Mouse (Mus musculus) heart, embryonic 15.5 days (tissue): ENCODE measurements around the gene Ttc33. TPM values are rescaled to one million over a fixed set of nuclear protein-coding genes. Genes with fewer than 3 reads are reported as not detected.

Experiments used
- ATAC-seq: fragments of 200-750 bp; cut with Nextera tagmentation; replicated peaks from 2 replicates; pipeline ENCODE4 v1.8.0; 2017; ENCODE audit warnings: low read depth, moderate TSS enrichment; ENCODE audit not compliant: insufficient number of reproducible peaks, insufficient read depth, low FRiP score
- H3K27ac ChIP-seq: fragments of 300-500 bp; sonication (generic); 2 replicates; pipeline ENCODE4 v1.5.1; 2015; ENCODE audit warnings: mild to moderate bottlenecking, inconsistent platforms
- H3K27me3 ChIP-seq: fragments of 300-500 bp; sonication (generic); 2 replicates; pipeline ENCODE4 v1.6.1; 2015; ENCODE audit warnings: inconsistent platforms
- H3K36me3 ChIP-seq: fragments of 300-500 bp; sonication (generic); 2 replicates; pipeline ENCODE4 v1.6.1; 2015; ENCODE audit warnings: mild to moderate bottlenecking, inconsistent platforms
- H3K4me1 ChIP-seq: fragments of 300-500 bp; sonication (generic); replicated peaks from 2 replicates; pipeline ENCODE4 v1.6.1; 2015; ENCODE audit warnings: inconsistent platforms
- H3K4me2 ChIP-seq: fragments of 300-500 bp; sonication (generic); 2 replicates; pipeline ENCODE4 v1.6.1; 2015; ENCODE audit warnings: inconsistent platforms, mild to moderate bottlenecking, moderate library complexity
- H3K4me3 ChIP-seq: fragments of 300-500 bp; sonication (generic); 2 replicates; pipeline ENCODE4 v1.5.1; 2015; ENCODE audit warnings: mild to moderate bottlenecking, inconsistent platforms
- H3K9ac ChIP-seq: fragments of 300-500 bp; sonication (generic); 2 replicates; pipeline ENCODE4 v1.6.1; 2015; ENCODE audit warnings: mild to moderate bottlenecking, inconsistent platforms
- H3K9me3 ChIP-seq: fragments of 300-500 bp; sonication (generic); replicated peaks from 2 replicates; pipeline ENCODE4 v1.6.1; 2016; ENCODE audit warnings: inconsistent platforms
- WGBS: fragments of 180-500 bp; shearing (Covaris S2); methylation state at CpG from one replicate; pipeline ENCODE4 v1.1.7; 2015; ENCODE audit warnings: mixed read lengths; 5-methylcytosine and 5-hydroxymethylcytosine counted together
- polyA plus RNA-seq: library from polyadenylated mRNA; unstranded; fragments of >200 nt; fragmentation: Nextera tagmentation; extraction: Ambion mirVana; gene quantifications from 2 replicates; pipeline ENCODE4 v1.2.1, GENCODE M21; 2015

Gene Ttc33
- polyA plus RNA-seq, 1 experiment from 2014 or later, result 33.7 TPM

DNA sequence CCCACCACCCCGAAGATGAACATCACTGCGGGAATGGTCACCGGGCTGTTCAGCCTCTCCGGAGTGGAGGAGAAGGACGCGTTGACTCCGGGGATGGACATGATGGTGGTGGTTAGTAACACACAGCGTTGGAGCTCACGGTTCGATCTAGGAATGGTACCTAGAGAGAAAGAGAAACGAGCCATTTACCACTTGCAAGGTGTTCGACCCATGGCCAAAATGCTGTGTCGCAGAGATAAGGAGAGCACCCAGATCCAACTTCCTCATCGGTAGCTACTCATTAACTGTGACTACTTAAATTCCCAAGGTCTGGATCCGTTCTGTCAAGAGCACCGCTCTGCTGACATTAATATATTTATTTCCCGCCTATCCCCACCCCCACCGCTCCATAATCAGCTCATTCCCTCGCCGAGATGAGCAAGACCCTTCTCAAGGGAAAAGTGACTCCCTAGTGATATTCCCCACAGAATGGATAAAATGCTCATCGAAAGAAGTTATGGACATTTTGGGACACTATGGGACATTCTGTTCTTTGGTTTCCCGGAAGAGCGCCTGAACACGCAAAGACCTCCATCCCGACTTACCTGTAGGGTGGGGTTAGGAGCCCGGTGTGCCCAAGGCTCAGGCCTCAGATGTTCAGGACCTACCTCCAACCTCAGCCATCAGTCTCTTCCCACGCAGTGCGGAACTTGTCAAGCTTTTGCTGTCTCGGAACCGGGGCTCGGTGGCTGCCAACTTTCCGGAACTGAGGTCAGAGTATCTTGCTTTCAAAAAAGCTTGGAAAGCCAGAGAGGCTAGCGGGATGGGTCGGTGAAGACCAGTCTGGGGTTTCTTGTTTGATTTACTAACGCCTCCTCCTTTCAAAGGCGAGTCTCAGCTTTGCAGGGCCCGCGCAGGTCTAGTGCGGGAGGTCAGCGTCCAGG lies 58.0 kb downstream of the Ttc33 start:
- 4% methylated on average over 40 of the region's 40 CpGs for WGBS
- Histone ChIP-seq H3K27me3 (peaks cover 37% of the 10 kb centered on the region), H3K4me2 (peak overlapping the region; percentile 99), H3K27ac (no peak overlapping the region), H3K9ac (peak overlapping the region; percentile 53), H3K4me1 (peaks cover 26% of the 10 kb centered on the region), H3K4me3 (peak overlapping the region; percentile 61), H3K36me3 (no peaks in the 10 kb centered on the region), H3K9me3 (no peaks in the 10 kb centered on the region)
- ATAC-seq, result no peak

DNA sequence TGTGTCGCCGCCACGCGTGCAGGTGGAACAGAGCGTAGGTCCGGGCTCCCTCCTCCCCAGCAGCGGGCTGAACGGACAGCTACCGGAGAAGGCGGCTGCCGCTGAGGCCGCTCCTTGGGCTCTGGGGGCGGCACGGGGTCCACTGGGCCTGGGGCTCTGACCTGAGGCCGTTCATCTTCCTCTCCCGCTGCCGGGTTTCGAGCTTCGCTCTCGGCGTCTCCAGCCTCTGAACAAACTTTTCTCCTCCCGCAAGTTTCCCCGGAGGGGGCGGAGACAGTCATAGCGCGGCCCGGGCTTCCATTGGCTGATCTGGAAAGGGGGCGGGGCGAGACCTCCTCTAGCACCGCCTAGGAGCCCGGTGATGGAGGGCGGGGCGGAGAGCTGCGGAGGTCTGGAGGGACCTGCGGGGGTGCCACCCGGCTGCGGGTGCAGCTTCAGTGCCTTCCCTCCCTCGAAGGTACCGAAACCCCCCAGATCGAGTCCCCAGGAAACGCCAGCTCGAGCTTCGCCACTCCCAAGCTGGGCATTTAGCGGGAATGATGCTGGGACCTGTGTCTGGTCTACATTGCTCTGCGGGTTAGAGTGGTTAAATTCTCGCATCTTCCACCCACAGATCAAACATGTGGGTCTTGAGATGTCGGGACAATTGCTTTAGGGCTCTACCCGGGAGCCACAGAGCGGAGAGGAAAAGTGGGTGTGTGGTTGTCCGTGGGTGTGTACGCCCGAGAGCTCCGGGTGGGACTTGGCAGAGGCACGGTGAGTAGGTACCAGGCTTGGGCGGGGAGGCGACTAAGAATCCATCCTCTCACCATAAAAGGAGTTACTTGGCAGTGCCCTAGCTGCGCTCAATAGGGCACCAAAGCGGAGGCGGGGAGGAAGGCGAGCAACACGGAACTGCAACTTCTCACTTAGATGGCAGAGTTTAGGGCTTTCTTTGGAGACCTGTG lies 58.9 kb downstream of the Ttc33 start, which contains the start of gene Ptger4:
Gene Ptger4 (minus strand): TSS at position 229 of the 947 bp plus-strand sequence.
- H3K9ac ChIP-seq, result peak within 1 kb of the TSS; percentile 53
- no peak within 1 kb of the TSS for H3K27ac ChIP-seq
- H3K36me3 ChIP-seq, result no peaks in the 10 kb centered on the region
- H3K27me3 ChIP-seq, result peaks cover 37% of the 10 kb centered on the region
- peak; percentile 90 for ATAC-seq
- H3K4me1 ChIP-seq, result peaks cover 26% of the 10 kb centered on the region
- no peaks in the 10 kb centered on the region for H3K9me3 ChIP-seq
- WGBS, result under 1% methylated on average over 61 of the region's 61 CpGs
- H3K4me3 ChIP-seq, result peak within 1 kb of the TSS; percentile 61
- H3K4me2 ChIP-seq, result peak within 1 kb of the TSS; percentile 99

DNA sequence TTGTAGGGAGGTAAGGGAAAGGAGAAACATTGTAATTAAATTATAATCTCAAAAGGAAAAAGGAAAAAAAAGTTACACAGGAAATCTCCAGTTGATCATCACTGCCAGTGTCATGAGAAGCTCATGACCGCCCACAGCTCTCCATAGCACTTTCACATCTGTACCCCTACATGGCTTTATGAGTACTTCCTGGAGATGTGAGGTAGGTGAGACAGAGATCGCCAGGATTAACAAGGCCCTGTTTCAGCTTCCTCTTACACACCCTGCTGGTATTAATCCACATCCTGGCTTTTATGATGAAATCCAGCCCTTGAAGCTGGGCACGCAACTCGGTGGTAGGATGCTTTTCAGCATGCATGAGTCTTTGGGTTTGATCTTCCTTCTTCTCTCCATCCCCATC lies 64.9 kb downstream of the Ttc33 start:
- 77% methylated on average over 4 of the region's 4 CpGs for WGBS
- H3K27ac ChIP-seq, result no peak overlapping the region
- no peaks in the 10 kb centered on the region for H3K9me3 ChIP-seq
- no peak overlapping the region for H3K9ac ChIP-seq
- no peak overlapping the region for H3K4me3 ChIP-seq
- H3K4me2 ChIP-seq, result no peak overlapping the region
- H3K27me3 ChIP-seq, result peaks cover 5% of the 10 kb centered on the region; the same call in 1 of the 2 replicates
- no peaks in the 10 kb centered on the region for H3K4me1 ChIP-seq
- H3K36me3 ChIP-seq, result no peaks in the 10 kb centered on the region
- ATAC-seq, result no peak

DNA sequence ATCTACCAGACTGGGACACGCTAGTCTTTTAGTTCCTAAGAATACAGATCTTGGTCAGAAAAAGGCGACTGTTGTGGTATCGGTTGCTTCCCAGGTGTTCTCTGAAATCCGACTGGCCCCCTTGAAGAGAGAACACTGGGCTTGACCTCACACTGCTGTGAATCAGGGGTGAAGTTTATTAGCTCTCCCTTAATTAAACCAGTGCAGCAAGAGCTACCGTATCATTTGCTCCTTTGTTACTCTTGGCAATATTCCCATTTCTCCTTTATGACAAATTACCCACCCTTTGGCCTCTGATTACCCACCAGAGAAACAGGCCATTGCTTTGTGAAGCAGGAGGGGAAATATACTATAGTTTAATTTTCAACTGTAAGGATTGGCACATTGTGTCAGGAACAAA lies 74.9 kb downstream of the Ttc33 start:
- Histone ChIP-seq H3K4me3 (no peak overlapping the region), H3K9me3 (no peaks in the 10 kb centered on the region), H3K9ac (no peak overlapping the region), H3K27me3 (no peaks in the 10 kb centered on the region), H3K36me3 (no peaks in the 10 kb centered on the region), H3K27ac (no peak overlapping the region), H3K4me1 (no peaks in the 10 kb centered on the region), H3K4me2 (no peak overlapping the region)
- WGBS, result 58% methylated on average over 5 of the region's 5 CpGs
- ATAC-seq, result no peak

DNA sequence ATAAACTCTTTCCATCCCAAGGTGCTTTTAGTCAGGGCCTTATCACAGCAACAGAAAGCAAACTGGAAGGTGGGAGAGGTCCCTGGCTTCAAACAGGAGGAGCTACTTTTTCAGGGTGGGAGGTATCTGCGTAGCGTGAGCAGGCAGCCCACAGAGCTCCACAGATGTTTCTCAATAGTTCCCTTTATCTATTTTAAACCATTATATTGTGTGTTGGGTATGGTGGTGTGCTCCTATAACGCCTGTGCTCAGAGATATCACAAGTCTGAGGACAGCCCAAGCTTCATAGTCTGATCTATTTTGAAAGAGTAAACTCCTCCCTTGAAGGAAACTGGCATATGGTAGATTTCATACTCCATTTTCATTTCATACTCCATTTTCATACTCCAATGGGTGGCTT lies 75.7 kb downstream of the Ttc33 start:
- WGBS, result 64% methylated on average over 3 of the region's 3 CpGs

DNA sequence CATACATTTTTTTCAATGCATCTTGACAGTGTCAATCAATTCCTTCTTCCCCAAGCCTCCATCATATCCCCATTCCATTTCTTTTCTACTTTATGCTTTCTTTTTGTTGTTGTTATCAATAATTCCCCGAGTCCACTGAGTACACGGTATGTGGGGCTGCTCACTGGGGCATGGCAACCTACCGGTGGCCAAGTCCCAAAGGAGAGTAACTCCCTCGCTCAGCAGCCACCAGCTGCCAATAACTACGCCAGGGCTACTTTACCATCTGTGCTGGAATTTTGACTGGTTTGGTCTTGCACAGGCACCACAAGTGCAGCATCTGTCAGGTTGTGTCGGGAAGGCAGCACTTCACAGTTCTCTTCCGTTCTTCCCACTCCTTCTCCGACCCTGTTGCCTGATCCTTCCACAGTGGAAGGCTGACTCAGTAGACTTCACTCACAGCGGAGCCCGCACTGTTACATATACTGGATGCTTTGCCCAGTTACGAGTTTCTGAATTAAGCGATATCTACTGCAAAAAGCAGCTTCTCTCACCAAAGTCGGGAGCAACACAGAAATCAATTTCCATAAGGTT lies 76.9 kb downstream of the Ttc33 start:
- no peak overlapping the region for H3K4me2 ChIP-seq
- H3K4me1 ChIP-seq, result no peaks in the 10 kb centered on the region
- WGBS, result 79% methylated on average over 13 of the region's 13 CpGs
- no peaks in the 10 kb centered on the region for H3K9me3 ChIP-seq
- no peaks in the 10 kb centered on the region for H3K27me3 ChIP-seq
- no peak overlapping the region for H3K27ac ChIP-seq
- H3K36me3 ChIP-seq, result no peaks in the 10 kb centered on the region
- no peak overlapping the region for H3K4me3 ChIP-seq
- H3K9ac ChIP-seq, result no peak overlapping the region
- no peak for ATAC-seq

More for the DNA sequence above, 75.7 kb downstream of the Ttc33 start:
- Histone ChIP-seq H3K4me1 (no peaks in the 10 kb centered on the region), H3K27me3 (no peaks in the 10 kb centered on the region), H3K9ac (no peak overlapping the region), H3K4me2 (no peak overlapping the region), H3K36me3 (no peaks in the 10 kb centered on the region), H3K9me3 (no peaks in the 10 kb centered on the region), H3K4me3 (no peak overlapping the region), H3K27ac (no peak overlapping the region)
- ATAC-seq, result no peak

DNA sequence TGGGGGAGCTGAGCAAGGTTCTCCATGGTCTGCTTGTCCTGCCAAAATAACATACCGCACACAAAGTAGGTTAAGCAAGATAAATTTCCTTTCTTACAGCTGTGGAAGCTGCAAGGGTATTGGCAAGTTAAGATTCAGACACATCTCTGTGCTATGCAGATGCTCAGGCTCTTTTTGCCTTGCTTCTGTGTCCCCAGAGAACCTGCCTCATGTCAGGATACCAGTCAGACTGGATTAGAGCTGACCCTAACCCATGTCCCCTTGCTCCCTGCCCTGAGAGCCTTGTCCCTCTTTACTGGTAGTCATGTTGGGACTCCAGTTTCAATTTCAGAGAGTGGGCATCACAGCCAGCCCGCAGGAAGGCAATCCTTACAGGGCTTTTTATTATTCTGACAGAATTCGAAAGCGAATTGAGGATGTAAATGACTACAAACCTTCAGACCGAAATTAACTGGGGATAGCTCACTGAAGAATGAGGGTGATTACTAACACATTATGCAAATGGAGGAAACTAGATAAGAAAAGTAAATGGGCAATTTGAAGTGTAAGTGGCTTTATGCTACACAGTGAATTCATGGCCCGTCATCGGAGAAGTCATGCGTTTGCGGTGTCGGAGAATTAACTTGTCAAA lies 77.7 kb downstream of the Ttc33 start:
- Histone ChIP-seq H3K36me3 (no peaks in the 10 kb centered on the region), H3K9me3 (no peaks in the 10 kb centered on the region), H3K27ac (no peak overlapping the region), H3K4me2 (no peak overlapping the region), H3K4me1 (no peaks in the 10 kb centered on the region), H3K4me3 (no peak overlapping the region), H3K27me3 (no peaks in the 10 kb centered on the region), H3K9ac (no peak overlapping the region)
- no peak for ATAC-seq
- WGBS, result 76% methylated on average over 10 of the region's 10 CpGs

DNA sequence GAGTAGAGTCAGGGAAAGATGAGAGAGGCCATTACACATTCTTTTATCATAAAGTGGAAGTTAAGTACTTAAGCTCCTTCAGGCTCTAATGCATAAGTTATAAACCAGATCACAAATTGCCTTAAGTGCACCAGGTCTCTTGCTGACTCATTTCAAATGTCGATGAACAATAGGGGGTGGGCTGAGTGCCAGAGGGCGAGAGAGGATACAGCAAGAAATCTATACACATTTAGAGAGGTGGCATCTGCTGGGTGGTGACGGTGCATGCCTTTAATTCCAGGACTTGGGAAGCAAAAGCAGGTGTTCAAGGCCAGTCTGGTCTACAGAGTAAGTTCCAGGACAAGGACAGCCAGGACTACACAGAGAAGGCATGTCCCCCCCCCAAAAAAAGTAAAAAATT lies 80.8 kb downstream of the Ttc33 start:
- 47% methylated on average over 3 of the region's 3 CpGs for whole genome bisulfite sequencing

More for the DNA sequence above, 80.8 kb downstream of the Ttc33 start:
- no peak overlapping the region for H3K4me3 ChIP-seq
- ATAC-seq, result no peak
- H3K9ac ChIP-seq, result no peak overlapping the region
- H3K4me2 ChIP-seq, result no peak overlapping the region
- no peak overlapping the region for H3K27ac ChIP-seq
- no peaks in the 10 kb centered on the region for H3K27me3 ChIP-seq
- no peaks in the 10 kb centered on the region for H3K36me3 ChIP-seq
- H3K9me3 ChIP-seq, result no peaks in the 10 kb centered on the region
- no peaks in the 10 kb centered on the region for H3K4me1 ChIP-seq

Other genes with a start within 250 kb of the Ttc33 start
- gene C7, start 121.8 kb upstream of the Ttc33 start, polyA plus RNA-seq, result 0.09 and 0.10 TPM in 2 replicates
- 1.7 and 2.4 TPM in 2 replicates for gene Card6, start 77.0 kb upstream of the Ttc33 start, polyA plus RNA-seq
- 246 and 397 TPM in 2 replicates for gene Rpl37, start 68.9 kb upstream of the Ttc33 start, polyA plus RNA-seq
- 14.1 and 15.8 TPM in 2 replicates for gene Prkaa1, start 41.7 kb upstream of the Ttc33 start, polyA plus RNA-seq
- gene Ptger4, start 58.7 kb downstream of the Ttc33 start, polyA plus RNA-seq, result 4.2 and 4.7 TPM in 2 replicates